Mouse (Mus musculus): ENCODE measurements around the gene Fam89b.
"Not testable (repeated sequence)": the region's sequence is repeated elsewhere in the genome, so short reads cannot be mapped to it uniquely, and the experiment has no call there.

Fam89b gene

GRCm38 (mm10) chr19:5711218-5711617, 18.2 kb downstream of the Fam89b start:
- no peak for DNase-seq (ENCODE audit: low read depth)

- DNase-seq (ENCODE audit: low read depth), result no peak
Measured at GRCm38 (mm10) chr19:5710581-5710980, 18.9 kb downstream of the Fam89b start.

DNA sequence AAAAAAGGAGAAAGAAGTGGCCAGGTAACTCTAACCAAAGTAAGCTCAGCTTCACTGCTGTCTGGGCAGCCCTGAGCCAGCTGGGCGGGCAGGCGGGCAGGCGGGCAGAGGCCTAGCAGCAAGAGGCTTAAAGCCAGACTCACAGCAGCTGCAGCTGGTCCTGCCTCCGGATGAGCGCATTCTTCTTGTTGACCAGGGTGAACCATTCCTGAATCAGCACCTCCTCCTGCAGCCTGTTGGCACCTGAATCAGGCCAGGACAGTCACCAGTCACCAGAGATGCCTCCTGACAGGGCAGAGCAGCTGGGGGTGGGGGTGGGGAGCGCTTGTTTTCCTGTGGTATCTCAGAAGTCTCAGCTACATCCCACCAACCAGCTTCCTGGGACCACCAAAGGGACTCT, 19.4 kb downstream of the Fam89b start:
- no peak for DNase-seq (ENCODE audit: low read depth)

DNA sequence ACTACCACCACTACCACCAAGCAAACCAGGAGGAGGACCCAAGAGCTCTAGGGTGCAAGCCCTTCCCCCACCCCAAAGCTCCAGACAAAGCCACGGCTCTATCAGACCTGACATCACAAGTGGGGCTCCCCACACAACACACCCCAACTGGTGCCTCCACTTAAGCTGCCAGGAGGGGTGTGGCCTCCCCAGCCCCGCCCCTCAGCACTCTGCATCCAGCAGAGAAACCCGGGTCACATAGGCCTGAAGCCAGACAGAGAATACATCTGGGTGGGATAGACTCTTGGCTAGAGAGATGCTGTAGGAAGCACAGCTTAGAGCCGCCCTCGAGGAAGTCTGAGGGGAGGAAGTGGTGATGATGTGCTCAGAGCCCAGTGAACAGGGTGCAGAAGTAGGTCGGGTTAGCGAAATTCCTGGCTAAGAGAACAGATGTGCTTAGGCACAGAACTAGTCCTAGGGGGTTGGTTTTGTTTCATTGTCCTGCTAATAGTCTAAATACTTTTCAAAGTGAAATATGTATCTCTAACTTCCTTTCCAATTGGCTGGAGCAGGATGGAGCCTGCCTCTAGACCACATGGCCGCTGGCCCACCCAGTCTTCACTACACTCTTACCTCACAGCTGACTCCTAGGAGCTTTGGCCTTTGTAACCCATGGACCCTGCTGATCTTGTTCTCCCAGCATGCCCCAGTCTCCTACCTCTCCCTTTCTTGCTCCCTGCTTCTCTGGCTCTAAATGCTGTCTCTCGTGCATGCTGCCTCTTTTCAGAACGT, 24.5 kb downstream of the Fam89b start:
- no peak for DNase-seq (ENCODE audit: low read depth)

- no peak for DNase-seq (ENCODE audit: low read depth)
Measured at GRCm38 (mm10) chr19:5704163-5704800, 25.2 kb downstream of the Fam89b start, which contains the start of gene Kcnk7. TSS of gene Kcnk7 (plus strand) at chr19:5704367.

GRCm38 (mm10) chr19:5695849-5696462, 33.5 kb downstream of the Fam89b start:
- no peak for DNase-seq (ENCODE audit: low read depth)

GRCm38 (mm10) chr19:5693801-5694200, 35.7 kb downstream of the Fam89b start:
- DNase-seq (ENCODE audit: low read depth), result no peak

- no peak for DNase-seq (ENCODE audit: low read depth)
Measured at GRCm38 (mm10) chr19:5692913-5693396, 36.5 kb downstream of the Fam89b start.

DNA sequence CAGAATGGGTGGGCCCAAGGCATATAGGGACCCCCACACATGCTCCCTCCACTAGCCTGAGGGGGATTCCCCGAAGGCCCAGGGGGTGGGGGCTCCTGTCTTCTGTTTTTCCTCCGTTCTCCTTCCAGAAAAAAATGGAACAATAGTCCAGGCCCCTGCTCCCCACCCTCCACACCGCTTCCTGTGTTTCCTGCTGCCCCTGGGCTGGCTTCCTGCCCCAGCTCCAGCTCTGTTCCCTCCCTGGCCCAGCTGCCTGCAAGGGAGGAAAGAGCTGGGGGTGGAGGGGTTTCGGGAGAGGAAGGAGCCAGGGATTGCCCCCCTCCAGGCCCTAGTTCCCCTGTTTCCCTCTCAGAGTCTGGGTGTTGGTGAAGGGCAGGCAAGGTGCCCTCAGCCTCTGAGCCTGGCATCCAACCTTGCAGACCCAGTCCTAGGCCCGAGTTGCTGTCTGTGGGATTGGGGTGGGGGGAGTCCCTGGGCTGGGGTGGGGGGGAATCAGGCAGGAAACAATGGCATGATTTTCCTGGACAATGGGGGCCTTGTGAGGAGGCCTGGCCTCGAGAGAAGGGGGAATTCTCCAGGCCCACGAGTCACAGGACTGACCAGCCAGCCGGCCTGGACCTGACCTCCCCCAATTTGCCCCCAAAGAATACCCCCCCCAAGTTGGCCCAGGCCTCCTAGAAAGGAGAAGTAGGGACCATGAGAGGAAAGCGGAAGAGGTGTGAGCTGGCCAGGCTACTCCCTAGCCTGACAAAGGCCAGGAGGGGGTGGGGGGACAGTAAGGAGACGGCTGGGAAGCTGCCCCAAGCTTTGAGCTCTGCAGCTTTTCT, 37.2 kb downstream of the Fam89b start:
- no peak for DNase-seq (ENCODE audit: low read depth)

GRCm38 (mm10) chr19:5691601-5692000, 37.9 kb downstream of the Fam89b start:
- no peak for DNase-seq (ENCODE audit: low read depth)

DNA sequence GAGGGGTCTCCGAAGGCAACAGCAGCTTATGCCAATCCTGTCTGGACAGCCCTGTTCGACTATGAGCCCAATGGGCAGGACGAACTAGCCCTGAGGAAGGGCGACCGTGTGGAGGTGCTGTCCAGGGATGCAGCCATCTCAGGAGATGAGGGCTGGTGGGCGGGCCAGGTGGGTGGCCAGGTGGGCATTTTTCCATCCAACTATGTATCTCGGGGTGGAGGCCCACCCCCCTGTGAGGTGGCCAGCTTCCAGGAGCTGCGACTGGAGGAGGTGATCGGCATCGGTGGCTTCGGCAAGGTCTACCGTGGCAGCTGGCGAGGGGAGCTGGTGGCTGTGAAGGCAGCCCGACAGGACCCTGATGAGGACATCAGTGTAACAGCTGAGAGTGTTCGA, 39.1 kb downstream of the Fam89b start:
- no peak for DNase-seq (ENCODE audit: low read depth)

DNA sequence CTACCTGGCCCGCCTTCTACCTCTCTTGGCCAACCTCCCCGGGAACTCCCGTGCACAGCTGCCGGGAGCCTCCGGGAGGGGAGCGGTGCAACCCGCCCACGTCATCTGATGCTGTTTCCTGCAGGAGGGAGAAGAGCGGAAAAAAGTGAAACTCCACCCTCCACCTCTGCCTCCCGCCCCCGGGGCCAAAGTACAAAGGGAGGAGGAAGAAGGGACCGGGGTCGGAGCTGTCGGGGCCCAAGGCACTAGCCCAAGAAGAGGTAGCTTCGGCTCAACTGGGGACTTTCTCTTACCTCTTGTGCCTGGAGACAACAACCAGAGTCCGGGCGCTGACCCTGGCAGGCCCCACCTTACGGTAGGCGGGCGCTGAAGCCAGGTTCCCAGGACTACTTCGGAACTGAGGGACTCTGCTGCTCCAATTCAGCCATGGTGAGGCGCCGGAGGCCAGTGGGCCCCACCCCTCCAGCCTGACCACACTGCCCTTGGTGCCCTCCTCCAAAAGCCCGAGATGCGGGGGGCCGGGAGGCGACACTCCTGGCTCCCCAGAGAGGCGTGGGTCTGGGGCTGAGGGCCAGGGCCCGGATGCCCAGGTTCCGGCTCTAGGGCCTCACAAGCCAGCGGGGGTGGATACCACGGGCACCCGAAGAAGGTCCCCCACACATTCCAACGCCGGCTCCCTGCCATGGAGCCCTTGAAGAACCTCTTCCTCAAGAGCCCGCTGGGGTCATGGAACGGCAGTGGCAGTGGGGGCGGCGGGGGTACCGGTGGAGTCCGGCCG, 39.7 kb downstream of the Fam89b start:
- DNase-seq (ENCODE audit: low read depth), result peak; percentile 90

- no peak for DNase-seq (ENCODE audit: low read depth)
Measured at GRCm38 (mm10) chr19:5689088-5689428, 40.4 kb downstream of the Fam89b start.

GRCm38 (mm10) chr19:5688200-5689087, 41.0 kb downstream of the Fam89b start, which contains the start of the genes Map3k11 and Pcnx3:
TSS of gene Map3k11 (plus strand) at chr19:5688742.
TSS of gene Pcnx3 (minus strand) at chr19:5688908.
- DNase-seq (ENCODE audit: low read depth), result peak; percentile 98

DNA sequence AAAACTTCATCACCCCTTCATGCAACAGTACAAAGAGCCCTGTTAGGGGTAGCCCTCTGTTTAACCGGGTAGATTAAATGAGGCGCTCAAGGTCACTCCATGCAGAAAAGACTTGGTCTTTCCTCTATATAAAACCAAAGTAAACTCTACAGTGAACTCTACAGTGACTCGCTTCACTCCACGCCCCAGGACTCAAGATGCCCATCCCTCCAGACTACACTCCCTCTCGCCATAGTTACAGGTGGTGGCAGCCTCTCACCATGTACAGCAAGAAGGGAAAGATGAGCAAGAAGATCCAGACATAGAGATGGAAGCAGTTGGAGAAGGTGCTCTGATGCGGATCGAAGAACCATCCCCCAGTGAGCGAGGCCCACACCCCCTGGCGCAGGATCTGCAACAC, 41.7 kb downstream of the Fam89b start:
- no peak for DNase-seq (ENCODE audit: low read depth)

DNA sequence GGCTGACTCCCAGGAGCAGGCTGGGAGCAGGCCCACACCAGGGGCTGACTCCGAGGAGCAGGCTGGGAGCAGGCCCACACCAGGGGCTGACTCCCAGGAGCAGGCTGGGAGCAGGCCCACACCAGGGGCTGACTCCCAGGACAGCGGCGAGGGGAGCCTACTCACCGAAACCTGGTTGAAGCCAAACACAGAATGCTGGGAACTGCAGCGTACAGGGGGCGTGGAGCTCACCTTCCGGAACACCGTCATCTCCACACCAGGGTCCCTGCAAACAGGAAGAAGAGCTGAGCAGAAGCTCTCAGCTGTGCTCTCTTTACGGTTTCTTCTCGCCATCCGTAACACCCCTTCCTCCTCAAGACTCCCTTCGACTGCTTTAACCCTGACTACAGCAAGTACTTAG, 42.5 kb downstream of the Fam89b start:
- DNase-seq (ENCODE audit: low read depth), result not testable (repeated sequence)

DNA sequence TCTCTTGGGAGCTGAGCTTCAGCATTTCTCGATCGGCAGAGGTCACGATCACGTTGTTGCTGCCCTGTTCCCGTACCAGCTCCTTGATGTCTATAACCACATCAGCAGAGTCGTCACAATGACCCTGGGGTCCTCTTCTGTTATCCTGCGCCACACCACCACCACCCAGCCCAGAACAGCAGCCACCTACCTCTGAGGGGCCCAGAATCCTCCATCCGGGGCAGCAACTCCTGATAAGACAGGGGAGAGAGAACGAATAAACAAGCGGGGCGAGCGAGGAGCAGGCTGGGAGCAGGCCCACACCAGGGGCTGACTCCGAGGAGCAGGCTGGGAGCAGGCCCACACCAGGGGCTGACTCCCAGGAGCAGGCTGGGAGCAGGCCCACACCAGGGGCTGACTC, 43.0 kb downstream of the Fam89b start:
- no peak for DNase-seq (ENCODE audit: low read depth)

- no peak for DNase-seq (ENCODE audit: low read depth)
Measured at GRCm38 (mm10) chr19:5685861-5686260, 43.6 kb downstream of the Fam89b start.

DNA sequence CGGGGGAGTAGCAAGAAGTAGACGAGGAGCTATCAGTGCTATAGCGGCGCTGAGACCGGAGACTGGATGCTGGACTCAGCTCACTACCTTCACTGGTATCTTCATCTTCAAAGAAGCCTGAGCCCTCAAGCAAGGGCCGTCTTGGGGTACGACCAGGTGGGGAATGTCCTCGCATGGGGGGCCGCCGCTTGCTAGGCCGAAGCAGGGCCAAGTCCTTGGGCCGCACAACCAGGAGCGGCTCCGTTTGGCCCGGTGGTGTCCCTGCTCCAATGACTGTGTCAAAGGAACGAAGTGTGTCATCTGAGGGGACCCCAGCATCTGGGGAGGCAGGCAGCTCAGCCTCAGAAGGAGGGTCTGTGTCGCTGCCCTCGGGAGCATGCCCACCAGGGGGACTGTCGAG, 44.0 kb downstream of the Fam89b start:
- DNase-seq (ENCODE audit: low read depth), result no peak

DNA sequence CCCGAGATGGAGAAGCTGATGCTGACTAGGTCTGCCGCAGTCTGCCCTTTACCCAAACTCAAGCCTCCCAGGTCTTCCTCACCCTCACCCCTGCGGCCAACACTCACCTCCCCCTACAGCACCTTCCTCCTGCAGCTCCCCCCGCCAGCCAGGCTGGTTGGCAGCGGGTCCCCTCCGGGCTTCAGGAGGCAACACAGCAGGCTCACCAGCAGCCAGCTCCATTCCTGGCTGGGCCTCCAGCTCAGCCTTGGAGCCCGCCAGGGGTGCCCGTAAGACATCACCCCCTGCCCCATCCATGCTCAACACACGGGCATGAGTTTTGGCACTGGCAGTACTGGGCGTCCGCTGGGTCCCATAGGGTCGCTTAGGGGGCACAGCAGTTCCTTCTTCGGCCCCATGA, 44.5 kb downstream of the Fam89b start:
- no peak for DNase-seq (ENCODE audit: low read depth)
